Mouse (Mus musculus) hindbrain, embryonic 14.5 days (tissue): ENCODE results near the gene Ifnab. TPM values are rescaled to one million over a fixed set of nuclear protein-coding genes. Genes with fewer than 3 reads are reported as not detected.

Experiments
- ATAC-seq: fragments of 200-750 bp; cut with Nextera tagmentation; 2 replicates; pipeline ENCODE4 v1.8.0; 2017; ENCODE audit warnings: moderate number of reproducible peaks, mild to moderate bottlenecking, moderate TSS enrichment, moderate library complexity; ENCODE audit not compliant: low FRiP score
- DNase-seq: peaks from one replicate; pipeline ENCODE4 v3.0.0-alpha.2; 2015; ENCODE audit warnings: low spot score
- H3K27ac ChIP-seq: fragments of 300-500 bp; sonication (generic); 2 replicates; pipeline ENCODE4 v1.5.1; 2014; ENCODE audit warnings: mild to moderate bottlenecking, moderate library complexity
- H3K27me3 ChIP-seq: fragments of 300-500 bp; sonication (generic); 2 replicates; pipeline ENCODE4 v1.6.1; 2014; ENCODE audit warnings: mild to moderate bottlenecking, low read length, mixed read lengths; ENCODE audit not compliant: control insufficient read depth, insufficient read depth
- H3K36me3 ChIP-seq: fragments of 300-500 bp; sonication (generic); replicated peaks from 2 replicates; pipeline ENCODE4 v1.6.1; 2014; ENCODE audit not compliant: control insufficient read depth, insufficient read depth
- H3K4me1 ChIP-seq: fragments of 300-500 bp; sonication (generic); replicated peaks from 2 replicates; pipeline ENCODE4 v1.6.1; 2014; ENCODE audit warnings: antibody characterized with exemption, low read length, mixed read lengths; ENCODE audit not compliant: control insufficient read depth, insufficient read depth
- H3K4me2 ChIP-seq: fragments of 300-500 bp; sonication (generic); replicated peaks from 2 replicates; pipeline ENCODE4 v1.6.1; 2014; ENCODE audit warnings: mild to moderate bottlenecking, moderate library complexity
- H3K4me3 ChIP-seq: fragments of 300-500 bp; sonication (generic); replicated peaks from 2 replicates; pipeline ENCODE4 v1.5.1; 2014; ENCODE audit warnings: mild to moderate bottlenecking, low read length
- H3K9ac ChIP-seq: fragments of 300-500 bp; sonication (generic); 2 replicates; pipeline ENCODE4 v1.6.1; 2014
- H3K9me3 ChIP-seq: fragments of 300-500 bp; sonication (generic); 2 replicates; pipeline ENCODE4 v1.6.1; 2016; ENCODE audit warnings: low read length; ENCODE audit not compliant: control insufficient read depth
- WGBS: fragments of 180-500 bp; shearing (Covaris S2); extraction: QIAGEN DNeasy Blood & Tissue Kit; methylation state at CpG from one replicate; pipeline ENCODE4 v1.1.7; 2014; 5-methylcytosine and 5-hydroxymethylcytosine counted together
- polyA plus RNA-seq: library from polyadenylated mRNA; unstranded; fragments of >200 nt; fragmentation: Nextera tagmentation; extraction: Ambion mirVana; gene quantifications from 2 replicates; pipeline ENCODE4 v1.2.1, GENCODE M21; 2014

Ifnab gene
- polyA plus RNA-seq, 1 experiment from 2014 or later, result not detected

DNA sequence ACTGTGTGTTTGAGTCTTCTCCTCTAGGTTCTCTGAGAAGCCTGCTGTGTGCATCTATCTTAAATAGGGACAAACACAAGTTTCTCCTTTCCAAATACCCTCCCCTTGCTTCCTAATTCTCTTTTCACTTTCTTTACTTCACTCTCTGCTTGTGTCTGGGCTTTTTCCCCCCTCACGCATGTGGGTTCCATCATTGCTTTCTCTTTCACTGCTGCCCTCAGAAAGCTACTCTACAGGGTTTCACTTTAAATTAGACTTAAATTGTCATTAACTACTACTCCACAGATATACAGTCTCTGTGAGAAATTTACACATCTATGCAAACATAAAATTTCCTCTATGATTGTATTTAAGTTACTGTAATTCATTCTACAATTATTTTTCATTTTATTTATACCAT lies 7.3 kb downstream of the Ifnab start, which contains the start of gene Ifna2:
Ifna2 (minus strand) TSS at position 101 of the 400 bp plus-strand sequence.
- no peak within 1 kb of the TSS for H3K4me3 ChIP-seq
- 95% methylated on average over 1 of the region's 1 CpGs for WGBS
- DNase-seq, result no peak
- no peaks in the 10 kb centered on the region for H3K27me3 ChIP-seq
- H3K4me2 ChIP-seq, result no peak within 1 kb of the TSS
- H3K27ac ChIP-seq, result no peak within 1 kb of the TSS
- H3K9me3 ChIP-seq, result no peaks in the 10 kb centered on the region
- no peaks in the 10 kb centered on the region for H3K4me1 ChIP-seq
- H3K36me3 ChIP-seq, result no peaks in the 10 kb centered on the region
- H3K9ac ChIP-seq, result no peak within 1 kb of the TSS
- ATAC-seq, result no peak

DNA sequence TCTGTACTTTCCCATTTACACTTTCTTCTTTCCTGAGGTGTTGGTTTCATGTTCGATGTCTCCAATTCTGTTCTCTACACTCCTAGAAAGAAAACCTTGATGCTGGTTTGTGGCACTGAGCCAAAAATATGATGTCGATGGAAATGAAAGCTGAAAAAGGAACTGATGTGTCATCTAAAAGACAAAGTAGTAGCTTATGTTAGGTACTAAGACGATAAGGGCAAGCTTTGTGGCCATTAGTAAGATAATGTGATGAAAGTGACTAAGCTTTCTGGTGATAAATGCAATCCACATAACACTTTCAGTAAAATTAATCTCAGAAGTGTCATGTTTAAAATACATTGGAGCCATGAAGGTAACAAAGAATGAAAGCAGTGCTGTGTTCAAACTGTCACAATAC lies 9.8 kb downstream of the Ifnab start:
- 83% methylated on average over 3 of the region's 3 CpGs for WGBS
- no peak overlapping the region for H3K9ac ChIP-seq
- DNase-seq, result no peak

DNA sequence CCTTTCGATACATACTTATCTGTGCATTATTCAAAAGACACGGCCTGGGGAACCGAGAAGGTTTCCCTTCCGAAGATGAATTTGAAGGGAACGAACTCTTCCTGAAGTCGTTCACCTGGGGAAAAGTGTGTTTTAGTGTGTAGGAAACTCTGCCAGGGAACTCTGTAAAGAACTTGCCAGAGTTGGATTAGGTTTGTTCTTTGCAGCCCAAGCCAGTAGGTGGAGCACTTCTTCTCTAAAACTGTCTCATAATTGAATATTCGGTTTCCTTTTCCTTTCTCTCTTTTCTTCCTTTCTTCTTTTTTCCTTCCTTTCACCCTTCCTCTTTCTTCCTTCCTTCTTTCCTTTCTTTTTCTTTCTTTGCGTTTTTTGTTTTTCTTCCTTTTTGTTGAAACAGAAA lies 10.8 kb downstream of the Ifnab start:
- H3K4me1 ChIP-seq, result no peaks in the 10 kb centered on the region
- no peak overlapping the region for H3K4me2 ChIP-seq
- peak; percentile 60 for DNase-seq
- H3K9ac ChIP-seq, result no peak overlapping the region
- H3K4me3 ChIP-seq, result no peak overlapping the region
- H3K9me3 ChIP-seq, result no peaks in the 10 kb centered on the region
- WGBS, result 51% methylated on average over 8 of the region's 8 CpGs
- H3K27me3 ChIP-seq, result no peaks in the 10 kb centered on the region
- no peak for ATAC-seq
- no peak overlapping the region for H3K27ac ChIP-seq
- no peaks in the 10 kb centered on the region for H3K36me3 ChIP-seq

More for the DNA sequence above, 9.8 kb downstream of the Ifnab start:
- H3K27ac ChIP-seq, result no peak overlapping the region
- H3K4me2 ChIP-seq, result no peak overlapping the region
- H3K36me3 ChIP-seq, result no peaks in the 10 kb centered on the region
- no peak overlapping the region for H3K4me3 ChIP-seq
- H3K27me3 ChIP-seq, result no peaks in the 10 kb centered on the region
- H3K4me1 ChIP-seq, result no peaks in the 10 kb centered on the region
- H3K9me3 ChIP-seq, result no peaks in the 10 kb centered on the region
- ATAC-seq, result no peak

- H3K9me3 ChIP-seq, result no peaks in the 10 kb centered on the region
- no peak within 1 kb of the TSS for H3K4me3 ChIP-seq
- H3K9ac ChIP-seq, result no peak within 1 kb of the TSS
- H3K4me2 ChIP-seq, result no peak within 1 kb of the TSS
- WGBS, result 87% methylated on average over 1 of the region's 1 CpGs
- H3K36me3 ChIP-seq, result no peaks in the 10 kb centered on the region
- no peaks in the 10 kb centered on the region for H3K4me1 ChIP-seq
- DNase-seq (no peak), ATAC-seq (no peak)
- H3K27me3 ChIP-seq, result no peaks in the 10 kb centered on the region
- H3K27ac ChIP-seq, result no peak within 1 kb of the TSS
Observed at GRCm38 (mm10) chr4:88676824-88677223, 14.3 kb downstream of the Ifnab start, which contains the start of gene Ifna16. TSS of gene Ifna16 (minus strand) at chr4:88676924.

- Histone ChIP-seq H3K4me1 (no peaks in the 10 kb centered on the region), H3K4me3 (no peak overlapping the region), H3K27me3 (no peaks in the 10 kb centered on the region), H3K4me2 (no peak overlapping the region), H3K9me3 (no peaks in the 10 kb centered on the region), H3K9ac (no peak overlapping the region), H3K36me3 (no peaks in the 10 kb centered on the region), H3K27ac (no peak overlapping the region)
- 59% methylated on average over 1 of the region's 1 CpGs for WGBS
- ATAC-seq (no peak), DNase-seq (no peak)
Observed at GRCm38 (mm10) chr4:88655461-88655860, 35.7 kb downstream of the Ifnab start.

DNA sequence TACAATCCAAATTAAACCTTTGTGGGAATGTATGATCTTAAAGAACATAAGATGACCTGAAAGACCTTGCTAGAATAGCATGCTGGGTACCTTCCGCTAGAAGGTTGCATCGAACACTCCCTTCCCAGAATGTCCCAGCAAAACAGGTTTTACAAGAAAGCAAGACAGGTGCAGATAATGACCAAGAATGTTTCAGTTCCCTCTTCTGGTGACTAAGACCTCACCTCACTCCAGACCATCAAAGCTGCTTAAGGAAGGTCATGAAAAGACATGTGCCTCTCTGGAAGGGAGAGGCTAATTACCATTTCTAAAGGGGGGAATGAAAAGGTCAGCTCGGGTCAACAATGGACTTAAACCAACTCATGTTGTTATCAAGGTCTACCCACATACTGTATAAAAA lies 37.5 kb downstream of the Ifnab start:
- Histone ChIP-seq H3K4me3 (no peak overlapping the region), H3K27me3 (no peaks in the 10 kb centered on the region), H3K4me2 (no peak overlapping the region), H3K9me3 (no peaks in the 10 kb centered on the region), H3K27ac (no peak overlapping the region), H3K4me1 (no peaks in the 10 kb centered on the region), H3K9ac (no peak overlapping the region), H3K36me3 (no peaks in the 10 kb centered on the region)
- ATAC-seq, result no peak
- 71% methylated on average over 3 of the region's 3 CpGs for WGBS
- no peak for DNase-seq

DNA sequence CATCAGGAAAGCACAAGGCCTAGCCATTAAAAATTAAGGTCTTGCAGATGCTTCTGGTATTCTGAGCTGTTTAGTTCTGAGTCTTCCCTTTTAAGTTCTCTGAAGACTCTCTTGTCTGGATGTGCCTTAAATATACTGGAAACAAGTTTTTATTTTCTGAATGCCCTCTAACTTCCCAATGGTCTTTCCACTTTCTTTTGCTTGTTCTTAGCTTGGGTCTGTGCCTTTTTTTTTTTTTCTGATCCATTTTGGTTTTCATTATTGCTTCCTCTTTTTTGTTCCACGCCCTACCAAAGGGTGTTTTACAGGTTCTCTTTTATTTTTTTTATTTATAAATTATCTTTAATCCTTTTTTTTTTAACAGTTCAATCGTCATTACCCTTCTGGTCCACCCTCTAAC lies 46.8 kb downstream of the Ifnab start, which contains the start of gene Ifna13:
Ifna13 (minus strand) TSS at position 101 of the 400 bp plus-strand sequence.
- ATAC-seq (no peak), DNase-seq (no peak)
- Histone ChIP-seq H3K9me3 (no peaks in the 10 kb centered on the region), H3K27ac (no peak within 1 kb of the TSS), H3K27me3 (no peaks in the 10 kb centered on the region), H3K4me3 (no peak within 1 kb of the TSS), H3K4me1 (no peaks in the 10 kb centered on the region), H3K9ac (no peak within 1 kb of the TSS), H3K4me2 (no peak within 1 kb of the TSS), H3K36me3 (no peaks in the 10 kb centered on the region)
- whole genome bisulfite sequencing, result 69% methylated on average over 2 of the region's 2 CpGs

DNA sequence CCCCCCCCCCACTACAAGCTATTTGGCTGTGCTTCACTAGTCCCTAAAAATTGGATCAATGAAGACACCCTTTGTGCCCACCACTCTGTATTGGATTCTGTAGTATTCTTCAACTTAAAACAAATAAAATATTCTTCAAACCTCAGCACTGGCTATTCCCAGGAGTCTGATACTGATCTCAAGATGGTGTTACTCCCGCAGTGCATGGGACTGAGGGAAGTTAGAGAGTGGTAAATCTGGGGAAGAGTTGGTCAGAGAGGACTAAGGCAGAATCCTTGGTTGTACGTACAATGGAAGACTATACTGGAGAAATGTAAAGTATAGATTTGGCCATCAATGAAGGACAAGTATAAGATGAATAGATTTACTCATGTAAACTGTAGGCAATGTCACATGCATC lies 48.6 kb downstream of the Ifnab start:
- ATAC-seq (no peak), DNase-seq (no peak)
- Histone ChIP-seq H3K4me2 (no peak overlapping the region), H3K27ac (no peak overlapping the region), H3K4me3 (no peak overlapping the region), H3K4me1 (no peaks in the 10 kb centered on the region), H3K27me3 (no peaks in the 10 kb centered on the region), H3K9ac (no peak overlapping the region), H3K9me3 (no peaks in the 10 kb centered on the region), H3K36me3 (no peaks in the 10 kb centered on the region)
- WGBS, result 46% methylated on average over 2 of the region's 2 CpGs

GRCm38 (mm10) chr4:88641077-88641831 lies 49.9 kb downstream of the Ifnab start:
- peak; percentile 98 for ATAC-seq
- no peaks in the 10 kb centered on the region for H3K9me3 ChIP-seq
- H3K4me1 ChIP-seq, result no peaks in the 10 kb centered on the region
- WGBS, result 18% methylated on average over 11 of the region's 11 CpGs
- no peaks in the 10 kb centered on the region for H3K27me3 ChIP-seq
- H3K4me3 ChIP-seq, result 0 out of 2 replicates have a peak overlapping the region, but pooled peaks have one; percentile 8
- peak; percentile 97 for DNase-seq
- no peaks in the 10 kb centered on the region for H3K36me3 ChIP-seq
- H3K27ac ChIP-seq, result no peak overlapping the region
- H3K9ac ChIP-seq, result no peak overlapping the region
- H3K4me2 ChIP-seq, result peak overlapping the region; percentile 38
